Mouse (Mus musculus) natural killer cell, adult 2 months (primary cell): ENCODE measurements around the gene Mrnip.
"Not testable (repeated sequence)": the region's sequence is repeated elsewhere in the genome, so short reads cannot be mapped to it uniquely, and the experiment has no call there.

ENCODE experiments used
- DNase-seq, 2 experiments: peaks; one replicate each; pipeline ENCODE4 v3.0.0; 2022; ENCODE audit warnings: low spot score in 2 of 2

Gene Mrnip

DNA sequence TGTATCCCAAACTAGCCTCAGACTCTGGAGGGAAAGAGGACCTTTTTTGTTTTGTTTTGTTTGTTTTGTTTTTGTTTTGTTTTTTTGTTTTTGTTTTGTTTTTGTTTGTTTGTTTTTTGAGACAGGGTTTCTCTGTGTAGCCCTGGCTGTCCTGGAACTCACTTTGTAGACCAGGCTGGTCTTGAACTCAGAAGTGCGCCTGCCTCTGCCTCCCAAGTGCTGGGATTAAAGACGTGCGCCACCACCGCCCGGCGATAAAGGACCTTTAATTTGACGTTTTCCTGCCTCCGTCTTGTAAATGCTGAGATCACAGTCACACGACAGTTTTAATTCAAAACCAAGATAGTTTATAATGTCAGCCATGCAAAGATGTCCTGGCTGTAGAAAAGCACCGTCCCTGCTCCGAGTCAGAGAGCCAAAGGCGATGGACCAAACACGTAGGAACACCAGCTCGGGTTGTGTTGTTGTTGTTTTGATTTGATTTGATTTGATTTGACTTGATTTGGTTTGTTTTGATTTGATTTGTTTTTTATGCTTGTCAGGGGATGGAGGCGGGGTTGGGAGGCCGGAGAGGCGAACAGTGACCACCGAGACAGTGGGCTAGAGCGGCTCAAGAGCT, at the start of gene Mrnip:
Mrnip (plus strand) TSS at position 334 of the 619 bp plus-strand sequence.
- DNase-seq, result not testable (repeated sequence)

DNA sequence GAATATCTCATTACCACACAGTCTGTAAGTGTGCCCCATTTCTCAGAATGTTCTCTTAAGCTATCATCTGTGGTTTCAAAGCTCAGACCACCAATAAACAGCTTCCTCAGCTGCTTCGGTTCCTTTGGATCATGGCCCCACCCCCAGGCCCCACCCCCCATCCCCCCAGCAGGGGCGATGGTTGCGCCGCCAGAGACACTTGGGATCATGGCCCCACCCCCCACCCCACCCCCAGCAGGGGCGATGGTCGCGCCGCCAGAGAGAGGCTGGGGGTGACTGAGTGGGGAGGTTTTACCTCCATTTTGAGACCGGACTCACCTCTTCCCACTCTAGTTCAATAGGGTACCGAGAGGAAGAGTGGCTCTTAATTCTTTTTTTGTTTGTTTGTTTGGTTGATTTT, 46.5 kb upstream of the Mrnip start:
- DNase-seq, result no peak

DNA sequence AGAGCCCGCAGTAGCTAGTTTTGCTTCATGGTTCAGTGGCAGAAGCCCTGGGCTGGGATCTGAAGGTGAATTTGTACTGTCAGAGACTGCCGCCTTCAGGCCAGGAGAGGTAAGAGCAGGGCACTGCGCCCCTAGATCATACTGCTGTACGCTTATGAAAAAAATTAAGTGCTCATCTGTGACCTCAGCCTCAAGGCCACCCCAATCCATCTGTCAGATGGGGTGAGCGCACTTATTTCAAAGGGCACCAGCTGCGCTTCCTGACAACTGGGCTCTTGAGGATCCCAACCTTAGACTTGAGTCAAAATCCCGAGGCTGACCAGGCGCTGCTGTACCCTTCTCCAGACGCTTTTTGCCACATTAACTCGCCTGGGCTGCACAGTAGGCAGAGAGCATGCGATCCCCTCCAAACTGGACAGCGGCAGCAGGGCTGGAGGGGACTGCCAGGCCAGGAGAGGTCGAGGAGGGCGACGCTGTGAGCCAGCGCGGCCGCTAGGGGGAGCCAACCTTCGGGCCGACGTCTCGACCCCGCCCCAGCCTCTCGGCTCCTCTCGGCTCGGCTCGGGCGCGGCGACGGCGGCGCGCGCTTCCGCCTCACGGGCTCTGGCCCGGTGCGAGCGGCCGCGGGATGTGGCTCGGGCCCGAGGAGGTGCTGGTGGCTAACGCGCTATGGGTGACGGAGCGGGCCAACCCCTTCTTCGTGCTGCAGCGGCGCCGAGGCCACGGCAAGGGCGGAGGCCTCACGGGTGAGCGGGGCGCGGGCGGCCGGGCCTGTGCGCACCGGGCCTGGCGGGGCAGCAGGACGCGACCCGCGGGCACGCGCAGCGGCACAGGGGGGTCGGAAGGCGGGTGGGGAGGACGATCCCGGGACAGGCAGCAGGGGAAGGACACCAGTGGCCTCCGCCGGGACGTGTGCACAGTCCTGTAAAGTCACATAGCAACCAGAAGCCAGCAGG, 43.2 kb upstream of the Mrnip start, which contains the start of gene Tbc1d9b:
Tbc1d9b (plus strand) TSS at position 586 of the 956 bp plus-strand sequence.
- peak; percentile 86 to 90 for DNase-seq

DNA sequence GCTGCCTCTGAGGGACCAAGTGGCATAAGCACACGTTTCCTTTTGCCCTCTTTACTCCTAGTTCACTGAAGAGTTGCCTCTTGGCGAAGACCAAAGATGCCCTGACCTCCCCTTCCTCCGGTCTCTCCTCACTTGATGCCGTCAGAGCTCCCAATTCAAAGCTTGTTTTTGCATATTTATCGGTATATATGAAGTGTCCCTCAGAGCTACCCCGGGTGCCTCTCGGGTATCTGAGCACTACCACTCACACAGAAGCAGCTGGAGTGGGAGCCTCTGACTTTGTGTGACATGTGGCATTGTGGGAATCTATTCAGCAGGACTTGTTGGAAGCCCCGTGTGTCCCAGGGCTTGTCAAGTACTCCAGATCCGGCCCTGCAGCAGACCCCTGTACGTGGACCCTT, 42.4 kb upstream of the Mrnip start:
- peak; percentile 5 to 19 for DNase-seq

DNA sequence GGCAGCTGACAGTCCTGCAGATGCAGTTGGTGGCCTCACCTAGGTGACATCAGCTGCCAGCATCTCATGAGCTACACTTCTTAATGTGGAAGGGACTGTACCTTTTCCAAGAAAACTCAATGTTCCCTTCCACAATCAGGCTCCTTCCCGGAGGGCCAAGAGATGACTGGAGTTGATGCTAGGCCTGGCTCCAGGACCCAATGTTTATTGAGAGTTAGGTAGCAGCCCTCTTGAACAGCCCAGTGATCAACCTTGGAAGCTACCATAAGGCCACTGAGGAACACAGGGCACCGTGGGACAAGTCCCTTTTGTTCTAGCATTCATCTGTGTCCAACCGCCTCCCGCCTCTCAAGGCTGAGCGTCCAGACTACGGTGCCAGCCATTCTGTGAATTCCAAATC, 42.0 kb upstream of the Mrnip start:
- no peak for DNase-seq

DNA sequence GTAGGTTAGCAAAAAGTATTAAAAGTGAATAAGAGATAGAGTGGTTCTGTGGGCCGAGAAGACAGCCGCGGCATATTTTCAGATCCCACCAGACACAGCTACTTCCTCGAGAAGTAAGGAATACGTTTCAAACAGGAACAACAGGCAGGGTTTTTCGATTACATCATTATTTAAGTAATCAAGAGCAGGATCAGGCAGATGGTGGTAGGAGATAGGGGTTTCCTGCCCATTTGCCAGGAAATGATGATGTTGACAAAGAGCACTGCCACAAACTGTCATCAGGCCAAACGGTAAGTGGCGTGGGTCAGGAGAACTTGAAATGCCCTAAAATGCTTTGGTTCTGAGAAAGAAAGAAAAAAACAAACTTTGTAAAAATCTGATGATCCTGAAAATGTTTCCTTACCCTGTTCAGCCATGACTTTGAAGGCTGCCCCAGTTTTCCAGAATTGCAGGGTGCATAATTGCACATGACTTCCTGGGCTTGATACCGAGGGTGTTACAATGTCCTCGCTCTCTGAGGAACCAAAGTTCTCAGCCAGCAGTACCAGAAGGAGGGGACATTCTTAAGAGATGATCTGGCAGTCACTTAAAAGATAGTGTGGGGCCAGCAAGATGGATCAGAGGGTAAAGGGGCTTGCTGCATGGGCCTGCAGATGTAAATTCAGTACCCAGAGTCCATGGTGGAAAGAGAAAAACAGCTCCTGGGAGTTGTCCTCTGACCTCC, 39.9 kb upstream of the Mrnip start:
- peak; percentile 23 to 61 for DNase-seq

DNA sequence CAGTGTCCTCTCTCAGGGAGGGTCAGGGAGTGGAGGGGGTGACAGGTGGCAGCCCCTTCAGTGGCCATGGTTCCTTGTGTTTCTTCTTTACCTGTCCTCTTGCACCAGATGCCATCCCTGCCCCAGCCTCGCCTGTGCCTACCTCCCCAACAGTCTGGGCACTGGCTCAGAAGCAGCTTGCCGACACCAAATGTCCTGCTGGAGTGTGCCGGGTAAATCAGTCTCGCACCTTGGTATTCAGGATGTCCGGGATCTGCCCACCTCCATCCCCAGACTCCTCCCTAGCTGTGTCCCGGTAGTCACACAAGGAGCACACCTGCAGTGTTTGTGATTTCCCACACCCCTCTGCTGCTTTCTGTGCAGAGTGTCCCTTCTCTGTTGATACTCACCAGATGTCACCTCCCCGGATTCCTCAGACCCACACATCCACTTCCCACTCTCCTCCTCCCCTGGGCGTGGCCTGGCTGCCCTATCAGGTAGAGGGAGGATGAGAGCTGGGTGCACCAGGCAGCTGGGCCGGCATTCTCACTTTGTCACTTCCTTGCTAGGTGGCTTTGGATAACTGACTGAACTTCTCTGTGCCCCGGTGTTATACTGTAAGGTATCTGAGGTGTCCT, 35.9 kb upstream of the Mrnip start:
- DNase-seq, result no peak

DNA sequence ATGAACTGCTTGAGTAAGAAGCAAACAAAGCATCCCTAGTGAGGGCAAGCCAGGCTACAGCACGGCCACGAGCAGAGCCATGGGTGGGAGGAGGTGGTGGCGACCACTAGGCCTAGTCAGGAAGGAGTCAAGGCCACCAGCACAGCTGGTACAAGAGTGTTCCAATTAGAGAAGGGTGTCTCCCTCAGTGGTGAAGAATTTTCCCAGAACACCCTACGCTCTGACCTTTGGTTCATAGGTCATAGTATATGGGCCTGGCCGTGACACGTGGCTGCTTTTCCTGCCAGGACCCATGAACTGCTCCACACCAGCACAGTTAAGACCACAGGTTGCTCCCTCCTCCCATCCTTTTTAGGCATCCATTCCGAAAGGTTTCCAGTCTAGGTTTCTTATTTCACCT, 34.7 kb upstream of the Mrnip start:
- no peak for DNase-seq

DNA sequence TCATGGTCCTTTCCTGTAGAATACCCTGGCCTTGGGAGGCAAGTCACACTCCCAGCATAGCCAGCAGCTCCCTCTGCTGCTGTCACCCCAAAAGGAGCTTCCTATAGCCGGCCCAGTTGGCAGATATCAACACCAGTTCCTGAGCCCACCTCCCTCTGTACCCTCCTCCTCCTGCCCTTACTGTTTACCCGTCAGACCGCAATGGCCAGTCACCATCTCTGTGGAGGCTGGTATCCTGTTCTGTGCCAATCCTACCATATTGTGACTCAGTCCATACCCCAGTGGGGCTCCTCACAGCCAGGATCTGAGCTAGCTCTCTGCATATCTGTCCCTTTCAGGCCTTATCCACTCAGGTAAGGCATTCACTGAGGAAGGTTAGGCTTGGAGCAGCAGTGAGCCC, 28.7 kb upstream of the Mrnip start:
- no peak for DNase-seq

DNA sequence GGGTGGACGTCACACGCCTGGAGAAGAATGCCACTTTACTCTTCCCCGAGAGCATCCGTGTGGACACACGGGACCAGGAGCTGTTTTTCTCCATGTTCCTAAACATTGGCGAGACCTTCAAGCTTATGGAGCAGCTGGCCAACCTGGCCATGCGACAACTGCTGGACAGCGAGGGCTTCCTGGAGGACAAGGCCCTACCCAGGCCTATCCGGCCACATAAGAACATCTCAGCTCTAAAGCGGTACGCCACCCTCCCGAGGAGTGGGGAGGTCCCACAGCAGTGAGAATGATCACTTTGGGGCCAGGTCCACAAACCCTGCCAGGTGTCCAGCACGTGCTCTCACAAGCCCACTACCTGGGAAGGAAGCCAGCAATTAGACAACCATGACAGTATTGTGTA, 28.1 kb upstream of the Mrnip start:
- DNase-seq, result no peak

DNA sequence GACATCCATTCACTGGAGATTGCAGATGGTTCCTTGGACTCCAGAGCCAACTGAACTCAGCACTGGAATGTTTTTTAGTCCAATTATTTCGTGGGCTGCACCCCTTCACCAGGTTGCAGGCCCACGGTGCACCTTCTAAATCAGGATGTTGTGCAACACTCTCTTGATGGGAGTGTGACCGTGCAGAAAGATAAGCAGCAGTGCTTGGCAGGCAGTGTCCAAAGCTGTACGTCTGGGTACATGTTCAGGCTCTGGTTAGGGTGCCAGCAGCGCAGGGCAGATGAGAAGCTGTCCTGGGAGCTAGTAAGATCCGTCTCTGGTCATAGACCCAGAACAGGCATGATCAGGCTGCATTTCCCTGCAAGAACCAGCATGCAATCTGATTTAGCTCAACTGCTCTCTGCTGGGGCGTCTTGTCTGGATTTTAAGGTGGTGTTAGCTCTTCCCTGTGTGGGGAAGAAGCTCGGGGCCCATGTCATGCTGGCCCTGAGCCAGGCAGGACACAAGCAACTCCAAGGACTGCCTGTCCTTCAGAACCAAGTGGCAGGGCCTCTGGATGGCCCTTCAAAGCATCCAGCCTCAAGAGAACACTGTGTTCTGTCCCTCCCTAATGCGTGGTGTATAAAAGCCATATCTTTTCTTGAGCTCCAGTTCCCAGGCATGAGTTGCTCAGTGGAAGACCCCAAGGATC, 26.8 kb upstream of the Mrnip start:
- DNase-seq, result no peak

DNA sequence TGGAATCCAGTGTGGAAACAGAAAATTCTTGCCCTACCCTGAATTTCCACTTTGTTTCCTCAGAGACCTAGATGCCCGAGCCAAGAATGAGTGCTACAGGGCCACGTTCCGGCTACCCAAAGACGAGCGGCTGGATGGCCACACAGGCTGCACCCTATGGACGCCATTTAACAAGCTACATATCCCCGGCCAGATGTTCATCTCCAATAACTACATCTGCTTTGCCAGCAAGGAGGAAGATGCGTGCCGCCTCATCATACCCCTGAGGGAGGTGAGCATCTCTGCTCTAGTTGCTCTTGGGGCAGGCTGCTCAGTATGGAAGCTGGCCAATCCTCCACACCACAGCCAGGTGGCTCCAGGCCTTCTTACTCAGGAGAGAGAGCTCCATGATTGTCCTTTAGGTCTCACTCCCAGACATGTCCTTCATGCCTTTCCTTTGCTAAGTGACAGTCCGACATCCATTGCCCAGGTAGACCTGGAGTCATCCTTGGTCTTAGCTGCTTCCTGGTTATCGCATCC, 26.2 kb upstream of the Mrnip start:
- no peak for DNase-seq

DNA sequence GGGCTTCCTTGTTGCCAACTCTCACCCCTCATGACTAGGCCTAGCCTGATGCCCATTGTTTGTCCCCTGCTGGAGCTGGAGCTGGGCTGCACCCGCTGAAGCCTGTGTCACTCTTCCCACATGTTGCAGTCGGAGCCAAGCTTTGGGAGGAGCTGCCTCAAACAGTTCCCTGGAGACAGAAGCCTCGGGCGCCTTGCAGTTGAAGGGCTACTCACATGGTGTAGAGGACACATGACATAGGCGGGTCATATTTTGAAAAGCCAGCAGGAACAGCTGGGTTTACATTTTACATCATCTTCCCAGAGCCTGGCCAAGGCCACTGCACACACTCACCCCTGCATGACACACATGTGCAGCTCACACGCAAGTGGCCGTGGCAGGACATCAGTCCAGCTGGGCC, 25.0 kb upstream of the Mrnip start:
- no peak for DNase-seq

DNA sequence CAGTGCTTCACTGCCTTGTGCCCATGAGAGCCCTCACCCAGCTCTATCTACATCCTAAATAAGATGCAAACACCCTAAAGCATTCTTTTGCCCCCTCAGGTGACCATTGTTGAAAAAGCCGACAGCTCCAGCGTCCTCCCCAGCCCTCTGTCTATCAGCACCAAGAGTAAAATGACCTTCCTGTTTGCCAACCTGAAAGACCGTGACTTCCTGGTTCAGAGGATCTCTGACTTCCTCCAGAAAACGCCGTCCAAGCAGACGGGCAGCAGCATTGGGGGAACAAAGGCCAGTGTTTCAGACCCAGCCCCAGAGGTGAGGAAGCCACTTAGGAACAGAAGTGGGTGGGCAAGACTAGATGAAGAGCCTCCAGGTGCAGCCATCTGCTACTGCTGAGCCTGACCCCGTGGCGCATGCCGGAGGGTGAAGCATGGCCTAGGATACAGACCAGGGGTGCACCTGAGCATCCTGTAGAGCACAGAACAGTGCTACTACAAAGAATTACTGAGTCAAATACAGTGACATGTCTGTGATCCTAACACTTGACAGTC, 24.6 kb upstream of the Mrnip start:
- no peak for DNase-seq

DNA sequence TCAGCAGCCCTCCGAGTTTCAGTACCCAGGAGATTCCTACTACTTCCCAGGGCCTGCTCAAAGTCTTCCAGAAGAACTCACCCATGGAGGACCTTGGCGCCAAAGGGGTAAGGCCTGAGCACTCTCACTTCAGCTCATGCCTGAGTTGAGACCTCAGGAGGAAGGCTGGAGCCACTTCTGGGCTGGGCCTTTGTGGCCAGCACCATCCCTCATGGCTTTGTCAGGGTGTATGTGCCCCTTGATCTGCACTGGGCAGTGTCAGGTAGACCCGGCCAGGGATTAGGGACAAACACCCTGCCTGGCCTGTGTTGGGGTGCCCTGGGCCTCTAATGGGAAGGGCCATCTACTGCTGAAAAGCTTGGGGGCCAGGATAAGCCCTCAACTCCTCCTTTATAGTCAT, 22.9 kb upstream of the Mrnip start:
- DNase-seq, result no peak

DNA sequence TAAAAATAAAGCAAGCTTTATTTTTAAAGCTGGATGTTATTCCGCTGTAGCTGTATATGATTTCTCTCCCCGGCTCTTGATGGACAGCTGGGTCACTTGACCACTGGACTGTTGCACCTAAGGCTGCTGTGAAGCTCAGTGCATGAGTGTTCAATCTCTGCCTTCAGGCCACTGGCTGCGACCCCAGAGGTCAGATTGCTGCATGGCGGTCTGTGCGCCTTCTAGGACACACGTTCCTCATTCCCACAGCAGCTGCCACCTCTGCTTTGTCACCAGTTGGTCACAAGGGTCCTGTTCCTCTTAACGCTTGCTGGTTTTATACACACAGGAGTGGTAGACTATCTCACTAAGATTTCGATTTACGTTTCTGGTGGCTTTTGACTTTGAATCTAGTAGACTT, 20.1 kb upstream of the Mrnip start:
- no peak for DNase-seq

DNA sequence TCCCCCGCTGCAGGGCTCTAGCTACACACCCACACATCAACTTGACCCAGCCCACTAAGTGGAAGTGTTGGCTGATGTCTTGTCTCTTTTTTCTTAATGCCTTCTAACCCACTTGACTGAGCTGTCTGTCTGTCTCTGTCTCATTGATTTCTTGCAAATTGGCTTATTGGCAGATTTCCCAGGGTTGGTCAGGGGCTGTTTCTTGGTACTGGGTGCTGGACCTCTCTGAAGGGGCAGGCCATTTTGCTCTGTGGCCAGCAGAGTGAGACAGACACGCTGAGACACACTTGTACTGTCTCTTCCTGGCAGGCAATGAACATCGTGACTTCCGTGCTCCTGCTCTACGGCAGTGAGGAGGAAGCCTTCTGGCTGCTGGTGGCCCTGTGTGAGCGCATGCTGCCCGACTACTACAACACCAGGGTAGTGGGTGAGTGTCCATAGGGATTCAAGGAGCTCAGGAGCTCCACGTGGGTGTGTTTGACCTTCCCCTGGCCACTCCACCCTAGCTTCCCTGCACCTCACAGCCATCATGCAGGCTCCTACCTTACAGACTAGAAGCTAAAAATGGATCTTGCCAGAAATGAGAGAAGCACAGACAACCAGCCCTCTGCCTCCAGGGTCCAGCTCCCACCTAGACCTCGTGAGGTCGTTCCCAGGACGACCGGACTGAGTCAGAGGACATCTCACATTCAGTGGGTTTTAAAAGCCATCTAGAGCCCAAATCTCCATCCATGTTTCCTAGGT, 19.3 kb upstream of the Mrnip start:
- no peak for DNase-seq

DNA sequence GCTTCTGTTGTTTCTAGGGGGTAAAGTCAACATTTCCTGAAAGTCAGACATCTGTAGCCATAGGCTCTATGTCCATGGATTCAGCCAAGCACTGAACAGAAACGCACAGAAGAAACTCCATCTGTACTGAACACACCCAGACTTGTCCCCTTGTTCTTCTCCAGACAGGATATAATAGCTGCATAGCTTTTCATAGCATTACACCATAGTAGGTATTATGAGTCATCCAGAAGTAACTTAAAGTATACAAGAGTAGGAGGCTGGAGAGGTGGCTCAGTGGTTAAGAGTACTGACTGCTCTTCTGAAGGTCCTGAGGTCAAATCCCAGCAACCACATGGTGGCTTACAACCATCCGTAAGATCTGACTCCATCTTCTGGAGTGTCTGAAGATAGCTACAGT, 18.5 kb upstream of the Mrnip start:
- DNase-seq, result no peak

DNA sequence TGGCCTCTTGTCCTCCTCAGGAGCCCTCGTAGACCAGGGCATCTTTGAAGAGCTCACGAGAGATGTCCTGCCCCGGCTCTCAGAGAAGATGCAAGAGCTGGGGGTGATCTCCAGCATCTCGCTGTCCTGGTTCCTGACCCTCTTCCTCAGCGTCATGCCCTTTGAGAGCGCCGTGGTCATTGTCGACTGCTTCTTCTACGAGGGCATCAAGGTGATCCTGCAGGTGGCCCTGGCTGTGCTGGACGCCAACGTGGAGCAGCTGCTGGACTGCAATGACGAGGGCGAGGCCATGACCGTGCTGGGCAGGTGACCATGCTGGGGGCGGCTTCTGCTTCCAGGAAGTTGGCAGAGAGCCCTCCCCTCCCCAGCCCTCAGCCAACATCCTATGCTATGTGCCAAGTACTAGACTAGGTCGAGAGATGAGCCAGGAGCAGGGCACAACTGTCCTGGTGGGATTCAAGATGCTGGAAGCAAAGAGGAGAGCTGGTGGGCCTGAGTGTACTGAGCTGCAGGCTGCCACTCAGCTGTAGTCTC, 17.5 kb upstream of the Mrnip start:
- no peak for DNase-seq

DNA sequence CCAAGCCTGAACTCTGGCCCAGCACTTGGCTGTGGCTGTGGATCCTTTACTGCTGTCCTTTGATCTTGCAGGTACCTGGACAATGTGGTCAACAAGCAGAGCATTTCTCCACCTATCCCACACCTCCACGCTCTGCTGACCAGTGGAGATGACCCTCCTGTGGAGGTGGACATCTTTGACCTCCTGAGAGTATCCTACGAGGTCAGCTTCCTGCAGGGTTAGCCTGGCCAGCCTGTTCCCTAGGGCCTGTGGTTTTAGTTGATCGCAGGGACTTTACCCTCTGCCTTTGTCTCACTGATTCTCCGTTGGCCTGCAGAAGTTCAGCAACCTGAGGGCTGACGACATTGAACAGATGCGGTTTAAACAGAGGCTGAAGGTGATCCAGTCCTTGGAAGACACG, 15.9 kb upstream of the Mrnip start:
- DNase-seq, result no peak
